Mouse (Mus musculus) erythroblast, embryonic 14.5 days (primary cell): Measurements from ENCODE around the gene Tuba8.

Experiments used
- GATA1 ChIP-seq: IDR thresholded peaks from 2 replicates; pipeline ENCODE4 v1.6.1; 2012; ENCODE audit warnings: low read length, inconsistent platforms, mixed read lengths
- TAL1 ChIP-seq: IDR thresholded peaks from 3 replicates; pipeline ENCODE4 v1.6.1; 2012; ENCODE audit warnings: low read length, inconsistent platforms, mixed read lengths

DNA sequence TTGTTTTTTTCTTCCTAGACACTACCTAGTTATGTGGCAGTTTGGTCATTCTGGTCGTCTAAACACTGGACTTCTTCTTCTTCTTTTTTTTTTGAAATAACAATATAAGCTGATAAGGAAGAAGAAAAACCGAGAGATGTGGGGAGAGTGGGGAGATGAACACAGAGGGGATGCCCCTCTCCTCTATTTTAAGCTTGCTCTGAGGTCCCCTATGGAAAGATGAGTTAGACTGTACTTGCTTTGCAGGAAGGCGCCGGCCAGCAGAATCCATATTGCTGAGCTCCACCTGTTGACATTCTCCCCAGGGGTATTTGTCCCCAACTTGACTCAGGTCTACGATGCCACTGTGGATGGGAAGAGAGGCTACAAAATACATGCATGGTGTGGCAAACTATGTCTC is 13.6 kb downstream of the Tuba8 start:
- TF ChIP-seq GATA1 (no peak), TAL1 (no peak)
